Mouse (Mus musculus) cortical plate, adult 2 months (tissue): ENCODE data around the gene Sdha.

Experiments used
- CTCF ChIP-seq: fragments of 200-500 bp; IDR thresholded peaks from 2 replicates; pipeline ENCODE4 v1.5.1; 2011; ENCODE audit warnings: mild to moderate bottlenecking, control low read depth, low read length; ENCODE audit not compliant: insufficient read depth; ENCODE audit errors: extremely low read depth
- POLR2A ChIP-seq: fragments of 200-500 bp; IDR thresholded peaks from 2 replicates; pipeline ENCODE4 v1.6.1; 2011; ENCODE audit warnings: mild to moderate bottlenecking, low read length, control low read depth; ENCODE audit not compliant: insufficient read depth; ENCODE audit errors: extremely low read depth

DNA sequence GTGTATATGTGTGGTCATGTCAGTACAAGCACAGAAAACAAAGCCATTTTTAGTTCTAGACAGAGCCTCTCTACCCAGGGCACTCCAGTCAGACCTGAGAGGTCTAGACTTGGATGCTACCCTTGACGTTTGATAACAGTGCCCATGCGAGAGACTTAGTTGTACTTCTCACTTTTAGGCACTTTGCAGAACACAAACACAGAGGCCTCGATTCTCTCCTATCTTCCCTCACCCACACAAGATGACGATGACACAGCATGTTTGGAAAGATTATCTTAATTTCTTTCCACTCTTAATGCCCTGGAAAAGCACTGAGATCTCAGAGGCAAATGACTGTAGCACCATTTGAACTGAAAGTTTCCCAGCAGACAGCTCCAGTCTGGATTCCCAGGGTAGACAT, 74.4 kb downstream of the Sdha start:
- TF ChIP-seq POLR2A (no peak), CTCF (no peak)
